Mouse (Mus musculus) ZHBTc4 (cell line): ENCODE results near the gene Olfr1333.
"Not testable (repeated sequence)": the region's sequence is repeated elsewhere in the genome, so short reads cannot be mapped to it uniquely, and the experiment has no call there.

Source experiments
- DNase-seq: peaks from one replicate; pipeline ENCODE4 v3.0.0-alpha.2; 2011; ENCODE audit warnings: low read depth, low spot score

Gene Olfr1333

GRCm38 (mm10) chr4:118836179-118836578 lies at the start of gene Olfr1333:
TSS of gene Olfr1333 (minus strand) at chr4:118836279.
- no peak for DNase-seq

DNA sequence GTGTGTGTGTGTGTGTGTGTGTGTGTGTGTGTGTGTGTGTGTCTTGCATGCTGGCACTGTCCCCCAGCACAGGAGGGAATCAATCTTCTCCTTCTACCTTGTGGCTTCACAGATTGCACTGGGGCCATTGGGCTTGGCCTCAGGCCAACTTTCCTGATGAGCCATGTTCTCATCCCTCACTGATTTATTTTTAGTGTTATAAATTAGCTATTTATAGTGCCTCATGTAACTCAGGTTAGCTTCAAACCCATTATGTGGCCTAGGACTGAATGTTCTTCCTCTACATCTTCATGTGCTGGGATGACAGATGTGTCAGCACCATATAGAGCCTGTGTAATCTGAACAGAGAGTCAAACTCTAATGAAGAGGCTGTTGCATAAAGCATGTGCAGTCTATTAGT lies 31.5 kb upstream of the Olfr1333 start:
- no peak for DNase-seq

- no peak for DNase-seq
These were observed 28.3 kb upstream of the Olfr1333 start, which contains the start of gene Olfr1331 for GRCm38 (mm10) chr4:118864349-118864748. TSS of gene Olfr1331 (plus strand) at chr4:118864649.

GRCm38 (mm10) chr4:118862704-118863103 lies 26.6 kb upstream of the Olfr1333 start:
- DNase-seq: no peak

GRCm38 (mm10) chr4:118861791-118862190 lies 25.7 kb upstream of the Olfr1333 start:
- DNase-seq: no peak

DNA sequence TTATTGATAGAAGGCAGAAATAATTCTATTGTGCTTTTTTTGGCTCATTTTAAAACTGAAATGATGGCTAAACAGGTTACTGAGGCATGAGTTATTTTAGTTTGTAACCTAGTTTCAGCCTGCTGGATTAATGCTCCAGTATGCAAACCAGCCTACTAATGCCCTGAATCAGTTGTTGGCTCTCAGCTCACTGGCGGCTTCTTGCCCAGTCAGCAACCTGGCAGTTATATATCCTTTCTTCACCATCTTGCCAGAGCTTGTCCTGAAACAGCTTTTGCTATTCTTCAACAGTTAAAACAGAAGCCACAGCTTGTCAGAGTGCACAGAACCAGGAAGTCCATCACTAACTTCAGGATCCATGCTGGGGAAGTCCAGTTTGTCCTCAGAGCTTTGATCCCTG lies 17.2 kb downstream of the Olfr1333 start:
- no peak for DNase-seq

DNA sequence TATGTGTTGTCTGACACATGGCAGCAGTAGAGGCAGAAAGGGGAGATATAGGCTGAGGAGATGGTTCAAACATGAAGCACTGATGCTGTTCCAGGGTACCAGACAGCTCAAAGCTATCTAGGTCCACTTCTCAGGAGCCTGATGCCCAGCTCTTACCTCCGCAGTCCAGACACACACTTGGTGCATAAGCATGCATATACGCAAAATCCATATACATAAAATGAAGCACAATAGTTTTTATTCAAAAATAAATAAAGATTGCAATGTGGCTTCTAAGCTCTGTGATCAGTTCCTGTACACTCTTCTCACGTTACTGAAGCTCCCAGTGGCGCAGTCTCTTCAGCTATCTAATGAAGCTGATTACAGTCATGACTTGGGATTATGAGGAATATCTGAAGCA lies 26.2 kb downstream of the Olfr1333 start, which contains the start of gene Olfr1335:
Olfr1335 (minus strand) TSS at position 101 of the 400 bp plus-strand sequence.
- no peak for DNase-seq

DNA sequence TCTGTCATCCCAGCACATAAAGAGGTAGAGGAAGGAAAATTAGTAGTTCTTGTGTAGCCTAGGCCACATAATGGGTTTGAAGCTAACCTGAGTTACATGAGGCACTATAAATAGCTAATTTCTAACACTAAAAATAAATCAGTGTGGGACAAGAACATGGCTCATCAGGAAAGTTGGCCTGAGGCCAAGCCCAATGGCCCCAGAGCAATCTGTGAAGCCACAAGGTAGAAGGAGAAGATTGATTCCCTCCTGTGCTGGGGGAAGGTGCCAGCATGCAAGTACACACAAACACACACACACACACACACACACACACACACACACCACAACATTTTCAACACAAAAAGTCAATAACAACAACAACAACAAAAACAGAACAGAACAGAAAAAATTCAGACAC lies 43.3 kb downstream of the Olfr1333 start:
- not testable (repeated sequence) for DNase-seq

GRCm38 (mm10) chr4:118782486-118782885 lies 53.6 kb downstream of the Olfr1333 start, which contains the start of gene Olfr1337:
TSS of gene Olfr1337 (minus strand) at chr4:118782586.
- no peak for DNase-seq
